Mouse (Mus musculus) liver, postnatal 0 days (tissue): Measurements from ENCODE around the gene Ttc17.

Experiments
- CTCF ChIP-seq: sonication (generic); IDR thresholded peaks from 2 replicates; pipeline ENCODE4 v1.5.1; 2016; ENCODE audit warnings: antibody characterized with exemption, low read depth
- EP300 ChIP-seq: IDR thresholded peaks from 2 replicates; pipeline ENCODE4 v1.6.1; 2016; ENCODE audit warnings: antibody characterized with exemption, low read depth, mild to moderate bottlenecking

DNA sequence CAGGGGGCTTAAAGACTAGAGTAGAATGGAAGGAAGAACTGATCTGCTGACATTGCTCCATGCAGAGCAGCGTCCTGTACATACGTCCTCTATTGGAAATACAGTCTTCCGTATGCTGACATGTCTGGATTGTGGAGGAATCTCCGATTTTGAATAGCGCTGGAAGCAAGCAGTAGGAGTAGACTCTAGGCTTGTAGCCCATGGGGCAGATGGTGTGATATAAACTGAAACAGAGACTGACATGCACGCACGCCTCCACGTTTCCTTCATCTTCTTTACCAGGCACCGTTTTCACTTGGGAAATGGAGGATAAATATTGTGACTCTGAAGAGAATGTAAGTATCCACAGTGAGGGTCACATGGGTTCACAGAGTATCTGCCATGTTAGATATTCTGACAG lies 70.2 kb downstream of the Ttc17 start:
- TF ChIP-seq CTCF (no peak), EP300 (no peak)
